Mouse (Mus musculus) layer of hippocampus, adult 9-10 months (tissue): ENCODE measurements around the gene Satb1.

Experiments used
- DNase-seq: peaks from one replicate; pipeline ENCODE4 v3.0.0; 2022; ENCODE audit warnings: low spot score

Gene Satb1

GRCm38 (mm10) chr17:51814301-51814700, 18.8 kb downstream of the Satb1 start:
- no peak for DNase-seq

GRCm38 (mm10) chr17:51813784-51814120, 19.3 kb downstream of the Satb1 start:
- DNase-seq, result no peak

- DNase-seq, result no peak
Measured at GRCm38 (mm10) chr17:51812942-51813783, 19.9 kb downstream of the Satb1 start.

- DNase-seq, result no peak
Measured at GRCm38 (mm10) chr17:51812261-51812941, 20.7 kb downstream of the Satb1 start.

- DNase-seq, result no peak
Measured at GRCm38 (mm10) chr17:51811911-51812260, 21.2 kb downstream of the Satb1 start.

- no peak for DNase-seq
Measured at GRCm38 (mm10) chr17:51811086-51811868, 21.8 kb downstream of the Satb1 start.

GRCm38 (mm10) chr17:51807429-51807828, 25.7 kb downstream of the Satb1 start:
- no peak for DNase-seq

- no peak for DNase-seq
Measured at GRCm38 (mm10) chr17:51806124-51806960, 26.7 kb downstream of the Satb1 start.

- DNase-seq, result no peak
Measured at GRCm38 (mm10) chr17:51800208-51800607, 32.9 kb downstream of the Satb1 start.

GRCm38 (mm10) chr17:51796459-51796858, 36.6 kb downstream of the Satb1 start:
- no peak for DNase-seq

GRCm38 (mm10) chr17:51791226-51791625, 41.9 kb downstream of the Satb1 start:
- no peak for DNase-seq

GRCm38 (mm10) chr17:51790387-51791060, 42.6 kb downstream of the Satb1 start:
- no peak for DNase-seq

GRCm38 (mm10) chr17:51789777-51790176, 43.3 kb downstream of the Satb1 start:
- no peak for DNase-seq

- DNase-seq, result no peak
Measured at GRCm38 (mm10) chr17:51789098-51789497, 44.0 kb downstream of the Satb1 start.

- DNase-seq, result no peak
Measured at GRCm38 (mm10) chr17:51787955-51788354, 45.1 kb downstream of the Satb1 start.

- DNase-seq, result no peak
Measured at GRCm38 (mm10) chr17:51786050-51786449, 47.0 kb downstream of the Satb1 start.

GRCm38 (mm10) chr17:51784935-51785334, 48.2 kb downstream of the Satb1 start:
- no peak for DNase-seq

- no peak for DNase-seq
Measured at GRCm38 (mm10) chr17:51783591-51784279, 49.4 kb downstream of the Satb1 start.

- DNase-seq, result no peak
Measured at GRCm38 (mm10) chr17:51780036-51780435, 53.1 kb downstream of the Satb1 start.

- DNase-seq, result no peak
Measured at GRCm38 (mm10) chr17:51778961-51779360, 54.1 kb downstream of the Satb1 start.

- DNase-seq, result no peak
Measured at GRCm38 (mm10) chr17:51777813-51778212, 55.3 kb downstream of the Satb1 start.
